Mouse (Mus musculus) heart, postnatal 25 days (tissue): ENCODE measurements at regions not wholly inside any gene's neighbourhood (a gene's known extent, or its start where the extent isn't known, plus 50 kb on each side); places are given as distances from the start of the nearest gene placed in this dataset.
"Not testable (repeated sequence)": the region's sequence is repeated elsewhere in the genome, so short reads cannot be mapped to it uniquely, and the experiment has no call there.

Source experiments
- DNase-seq: peaks from one replicate; pipeline ENCODE4 v3.0.0; 2022; ENCODE audit warnings: low spot score
- intact Hi-C: fragments of 180-260 bp; cut with DNase I; formaldehyde crosslinking; loops from one replicate; pipeline ENCODE4 v1.15.1; 2025

- intact Hi-C loops, DNase-seq: not testable (repeated sequence)
Measured at GRCm38 (mm10) chr1:186000066-186000465, 117.0 kb downstream of the Lyplal1 start.

GRCm38 (mm10) chr1:186013413-186013812 lies 103.7 kb downstream of the Lyplal1 start:
- DNase-seq: no peak
- intact Hi-C loops: loop anchor here (10.0 kb wide), 1 partner anchor 711 kb away; no protein-coding TSS in a partner anchor

- intact Hi-C loops: loop anchor here (10.0 kb wide), 1 partner anchor 711 kb away; no protein-coding TSS in a partner anchor
- no peak for DNase-seq
Measured at GRCm38 (mm10) chr1:186014166-186014565, 102.9 kb downstream of the Lyplal1 start.

DNA sequence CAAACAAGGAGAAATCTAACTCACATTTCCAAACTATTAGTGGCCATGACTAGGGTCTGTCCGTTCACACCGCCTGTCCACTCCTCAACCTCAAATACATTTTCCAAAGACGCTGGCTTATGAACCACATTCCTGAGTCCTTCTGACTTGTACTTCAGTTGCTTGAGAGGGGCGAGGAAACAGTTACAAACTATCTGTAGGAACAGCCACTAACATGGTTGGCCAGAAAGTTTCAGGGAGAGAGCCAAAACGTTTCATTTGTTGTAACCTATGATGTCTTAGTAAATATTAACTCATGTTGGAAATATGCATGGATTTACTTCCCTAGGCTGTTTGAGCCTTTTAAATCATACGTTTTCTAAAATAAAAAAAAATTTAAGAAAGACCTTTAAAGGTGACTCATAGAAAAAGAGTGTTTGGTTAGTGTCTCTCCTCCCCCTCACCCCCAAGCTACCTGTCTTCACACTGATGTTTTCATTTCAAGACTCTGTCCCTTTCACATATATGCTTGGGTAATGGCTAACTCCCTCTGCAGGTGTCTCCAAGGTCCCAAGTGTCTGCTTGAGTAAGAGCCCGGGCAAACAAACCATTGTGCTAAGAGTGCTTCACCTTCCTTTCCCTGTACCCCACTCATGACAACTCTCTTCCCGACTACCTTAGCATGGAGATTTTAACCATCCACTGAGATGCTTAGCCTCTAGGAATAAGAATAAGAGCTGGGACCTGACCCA lies 101.1 kb downstream of the Lyplal1 start:
- intact Hi-C loops: loop anchor here (10.0 kb wide), 1 partner anchor 709 kb away; no protein-coding TSS in a partner anchor
- DNase-seq: no peak

DNA sequence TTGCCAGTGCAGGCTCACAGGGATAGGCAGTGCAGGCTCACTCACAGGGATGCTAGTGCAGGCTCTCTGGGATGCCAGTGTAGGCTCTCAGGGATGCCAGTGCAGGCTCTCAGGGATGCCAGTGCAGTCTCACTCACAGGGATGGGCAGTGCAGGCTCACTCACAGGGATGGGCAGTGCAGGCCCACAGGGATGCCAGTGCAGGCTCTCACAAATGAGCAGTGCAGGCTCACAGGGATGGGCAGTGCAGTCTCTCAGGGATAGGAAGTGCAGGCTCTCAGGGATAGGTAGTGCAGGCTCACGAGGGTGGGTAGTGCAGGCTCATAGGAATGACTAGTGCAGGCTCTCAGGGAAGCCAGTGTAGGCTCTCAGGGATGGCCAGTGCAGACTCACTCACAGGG lies 99.6 kb downstream of the Lyplal1 start:
- no peak for DNase-seq
- intact Hi-C loops: loop anchor here (10.0 kb wide), 1 partner anchor 707 kb away; no protein-coding TSS in a partner anchor

- intact Hi-C loops: loop anchor here (10.0 kb wide), 1 partner anchor 705 kb away; no protein-coding TSS in a partner anchor
- DNase-seq: no peak
Measured at GRCm38 (mm10) chr1:186019511-186019910, 97.6 kb downstream of the Lyplal1 start.

GRCm38 (mm10) chr1:186031951-186032350 lies 85.2 kb downstream of the Lyplal1 start:
- DNase-seq: no peak
- intact Hi-C loops: no loop called here

- intact Hi-C loops: no loop called here
- DNase-seq: no peak
Measured at GRCm38 (mm10) chr1:186034443-186034842, 82.7 kb downstream of the Lyplal1 start.
